Mouse (Mus musculus) gastrocnemius, adult 8-10 months (tissue): Measurements from ENCODE around the gene Chrm2. TPM values are rescaled to one million over a fixed set of nuclear protein-coding genes. Genes with fewer than 3 reads are reported as not detected.

Source experiments
- DNase-seq, 2 experiments: peaks; one replicate each; pipeline ENCODE4 v3.0.0; 2022; ENCODE audit warnings: low spot score in 2 of 2
- microRNA-seq: library from miRNA; unstranded; fragments of <30 nt; microRNA quantifications from one replicate; pipeline ENCODE4 v1.2.0, GENCODE M21; 2022
- total RNA-seq, 4 experiments: library from RNA; stranded (reverse); gene quantifications; 2 replicates each; pipeline ENCODE4 v1.2.4; 2022

The Chrm2 gene
- total RNA-seq, 4 experiments from 2014 or later, result 0.16 TPM; not detected in 3

- no peak for DNase-seq
Measured at GRCm38 (mm10) chr6:36516508-36516907, 128.6 kb downstream of the Chrm2 start.

- no peak for DNase-seq
Measured at GRCm38 (mm10) chr6:36517242-36517641, 129.4 kb downstream of the Chrm2 start.

GRCm38 (mm10) chr6:36523599-36523998 lies 135.7 kb downstream of the Chrm2 start:
- DNase-seq, result no peak

- DNase-seq, result no peak
Measured at GRCm38 (mm10) chr6:36528509-36528908, 140.6 kb downstream of the Chrm2 start.

DNA sequence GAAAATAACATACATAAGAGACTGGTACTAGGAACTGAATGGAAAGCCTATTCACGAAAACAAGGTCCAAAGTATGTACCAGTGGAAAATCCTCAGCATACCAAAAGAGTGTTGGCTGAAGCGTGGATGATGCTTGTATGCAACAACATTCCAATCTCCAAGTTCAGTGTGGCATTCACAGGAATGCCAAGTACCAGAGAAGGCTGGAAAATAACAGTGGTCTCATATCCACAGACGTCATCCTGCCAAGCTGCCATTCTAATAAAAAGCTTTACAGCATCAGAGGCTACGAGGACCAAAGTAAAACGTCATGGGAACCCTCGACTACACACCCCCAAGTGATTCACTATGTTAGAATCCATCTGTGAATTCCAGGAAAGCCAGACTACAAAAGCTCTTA lies 153.4 kb downstream of the Chrm2 start:
- DNase-seq, result no peak

DNA sequence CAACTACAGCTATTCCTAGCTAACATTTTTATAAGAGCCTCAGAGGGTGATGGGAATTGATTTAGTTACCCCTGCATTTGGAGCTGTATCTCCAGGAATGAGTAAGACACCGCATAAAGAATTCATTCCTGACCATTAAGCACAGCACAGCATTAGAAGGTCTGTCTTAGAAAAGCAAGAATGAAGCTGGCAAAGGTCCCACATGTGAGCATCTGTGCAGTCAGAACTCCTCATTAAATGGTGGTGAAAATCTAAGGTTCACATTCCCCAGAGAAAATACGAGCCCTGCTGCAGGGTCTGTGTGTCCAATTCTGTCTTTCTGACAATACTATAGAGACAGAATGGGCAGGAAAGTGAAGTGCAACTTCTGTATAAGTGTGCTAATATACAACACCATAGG lies 179.0 kb downstream of the Chrm2 start:
- no peak for DNase-seq

Small RNA genes within 50 kb of the gene (microRNA-seq; reads per million reads assigned to microRNA genes)
- gene Mir490, result 3.3 reads per million
